Mouse (Mus musculus) lung, postnatal 0 days (tissue): ENCODE measurements at regions not wholly inside any gene's neighbourhood (a gene's known extent, or its start where the extent isn't known, plus 50 kb on each side); places are given as distances from the start of the nearest gene placed in this dataset.

ENCODE experiments used
- ATAC-seq: fragments of 200-750 bp; cut with Nextera tagmentation; 2 replicates; pipeline ENCODE4 v1.8.0; 2017; ENCODE audit warnings: moderate library complexity
- DNase-seq: peaks from one replicate; pipeline ENCODE4 v3.0.0-alpha.2; 2016; ENCODE audit warnings: low spot score
- H3K27ac ChIP-seq: fragments of 300-500 bp; sonication (generic); 2 replicates; pipeline ENCODE4 v1.5.1; 2014; ENCODE audit warnings: antibody characterized with exemption, mild to moderate bottlenecking, low read length, mixed read lengths
- H3K27me3 ChIP-seq: fragments of 300-500 bp; sonication (generic); replicated peaks from 2 replicates; pipeline ENCODE4 v1.6.1; 2014; ENCODE audit warnings: low read length, mixed read lengths; ENCODE audit not compliant: insufficient read depth
- H3K36me3 ChIP-seq: fragments of 300-500 bp; sonication (generic); 2 replicates; pipeline ENCODE4 v1.6.1; 2014; ENCODE audit warnings: low read length, mixed read lengths; ENCODE audit not compliant: insufficient read depth
- H3K4me1 ChIP-seq: fragments of 300-500 bp; sonication (generic); 2 replicates; pipeline ENCODE4 v1.6.1; 2014; ENCODE audit warnings: antibody characterized with exemption, low read depth, low read length, mixed read lengths; ENCODE audit not compliant: insufficient read depth
- H3K4me2 ChIP-seq: fragments of 300-500 bp; sonication (generic); replicated peaks from 2 replicates; pipeline ENCODE4 v1.6.1; 2014; ENCODE audit warnings: low read depth, mild to moderate bottlenecking, low read length, moderate library complexity, mixed read lengths
- H3K4me3 ChIP-seq: fragments of 300-500 bp; sonication (generic); 2 replicates; pipeline ENCODE4 v1.5.1; 2014; ENCODE audit warnings: low read depth, low read length
- H3K9ac ChIP-seq: fragments of 300-500 bp; sonication (generic); replicated peaks from 2 replicates; pipeline ENCODE4 v1.6.1; 2014; ENCODE audit warnings: low read depth, mild to moderate bottlenecking
- H3K9me3 ChIP-seq: fragments of 300-500 bp; sonication (generic); 2 replicates; pipeline ENCODE4 v1.6.1; 2016; ENCODE audit warnings: low read length, mixed read lengths
- CTCF ChIP-seq: IDR thresholded peaks from 2 replicates; pipeline ENCODE4 v1.5.1; 2016; ENCODE audit warnings: antibody characterized with exemption, mild to moderate bottlenecking
- EP300 ChIP-seq: IDR thresholded peaks from 2 replicates; pipeline ENCODE4 v1.6.1; 2016; ENCODE audit warnings: antibody characterized with exemption, mild to moderate bottlenecking, control low read depth
- WGBS: fragments of 180-500 bp; shearing (Covaris S2); extraction: QIAGEN DNeasy Blood & Tissue Kit; methylation state at CpG from one replicate; pipeline ENCODE4 v1.1.7; 2014; 5-methylcytosine and 5-hydroxymethylcytosine counted together

DNA sequence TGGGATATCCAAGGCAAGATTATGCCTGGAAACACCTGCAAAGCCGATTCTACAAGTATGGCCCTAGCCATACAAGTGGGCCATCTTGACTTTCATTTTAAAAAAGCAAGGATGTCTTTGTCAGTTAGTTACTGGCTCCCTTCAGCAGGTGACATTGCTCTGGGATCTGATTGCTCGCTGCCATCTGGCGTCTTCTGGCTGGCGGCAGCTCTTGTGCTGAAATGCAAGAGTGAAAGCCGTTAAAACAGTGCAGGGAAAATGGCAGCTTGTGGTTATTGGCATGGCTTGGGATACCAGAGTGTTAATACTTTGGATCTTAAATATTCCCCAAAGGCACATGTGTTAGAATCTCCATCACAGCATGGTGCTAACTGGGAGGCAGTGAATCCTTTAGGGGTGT lies 105.0 kb upstream of the Ly86 start:
- no peak overlapping the region for H3K4me3 ChIP-seq
- no peak for DNase-seq
- no peaks in the 10 kb centered on the region for H3K27me3 ChIP-seq
- H3K4me2 ChIP-seq, result no peak overlapping the region
- no peak overlapping the region for H3K27ac ChIP-seq
- TF ChIP-seq EP300 (no peak), CTCF (no peak)
- H3K36me3 ChIP-seq, result no peaks in the 10 kb centered on the region
- no peaks in the 10 kb centered on the region for H3K9me3 ChIP-seq
- no peaks in the 10 kb centered on the region for H3K4me1 ChIP-seq
- H3K9ac ChIP-seq, result no peak overlapping the region
- WGBS, result 90% methylated on average over 5 of the region's 5 CpGs
- ATAC-seq, result no peak

DNA sequence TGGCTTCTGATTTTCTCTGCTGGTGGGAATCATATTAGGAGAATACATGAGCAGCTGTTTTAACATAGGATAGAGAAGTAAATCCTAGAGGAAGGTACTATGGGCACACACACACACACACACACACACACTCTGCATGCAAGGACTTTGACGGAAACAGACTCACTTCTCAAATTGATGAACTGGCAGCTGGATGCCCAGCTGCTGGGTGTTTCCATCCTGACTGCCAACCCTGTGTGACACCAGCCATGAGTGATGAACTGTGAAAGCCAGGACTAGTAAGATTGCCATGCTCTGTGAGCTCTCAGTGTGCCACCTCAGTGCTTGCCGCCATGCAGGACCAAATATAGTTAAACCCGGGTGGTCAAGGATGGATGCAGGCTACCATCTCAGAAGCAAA lies 107.7 kb upstream of the Ly86 start:
- no peaks in the 10 kb centered on the region for H3K4me1 ChIP-seq
- 79% methylated on average over 3 of the region's 3 CpGs for WGBS
- H3K4me2 ChIP-seq, result no peak overlapping the region
- H3K36me3 ChIP-seq, result no peaks in the 10 kb centered on the region
- TF ChIP-seq EP300, result no peak
- TF ChIP-seq CTCF, result no peak
- DNase-seq (no peak), ATAC-seq (no peak)
- H3K27me3 ChIP-seq, result no peaks in the 10 kb centered on the region
- H3K9me3 ChIP-seq, result no peaks in the 10 kb centered on the region
- H3K9ac ChIP-seq, result no peak overlapping the region
- no peak overlapping the region for H3K27ac ChIP-seq
- H3K4me3 ChIP-seq, result no peak overlapping the region

DNA sequence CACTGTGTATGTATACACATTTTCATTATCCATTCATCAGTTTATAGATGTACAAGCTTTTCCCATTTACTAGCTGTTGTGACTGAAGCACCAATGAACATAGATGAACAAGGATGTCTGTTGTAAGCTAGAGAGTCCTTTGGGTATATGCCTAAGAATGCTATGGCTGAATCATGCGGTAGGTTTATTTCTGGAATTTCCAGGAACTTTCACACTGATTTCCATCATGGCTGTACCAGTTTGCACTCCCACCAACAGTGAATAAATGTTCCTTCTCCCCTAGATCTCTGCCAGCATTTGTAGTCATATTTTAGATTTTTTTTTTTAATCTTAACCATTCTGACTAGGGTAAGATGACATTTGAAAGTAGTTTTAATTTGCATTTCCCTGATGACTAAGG lies 119.2 kb upstream of the Ly86 start:
- H3K4me1 ChIP-seq, result no peaks in the 10 kb centered on the region
- no peaks in the 10 kb centered on the region for H3K9me3 ChIP-seq
- DNase-seq (no peak), ATAC-seq (no peak)
- H3K9ac ChIP-seq, result no peak overlapping the region
- TF ChIP-seq CTCF, result no peak
- no peak for TF ChIP-seq EP300
- no peak overlapping the region for H3K27ac ChIP-seq
- H3K27me3 ChIP-seq, result no peaks in the 10 kb centered on the region
- H3K4me3 ChIP-seq, result no peak overlapping the region
- H3K36me3 ChIP-seq, result no peaks in the 10 kb centered on the region
- no peak overlapping the region for H3K4me2 ChIP-seq
- WGBS, result 77% methylated on average over 1 of the region's 1 CpGs

DNA sequence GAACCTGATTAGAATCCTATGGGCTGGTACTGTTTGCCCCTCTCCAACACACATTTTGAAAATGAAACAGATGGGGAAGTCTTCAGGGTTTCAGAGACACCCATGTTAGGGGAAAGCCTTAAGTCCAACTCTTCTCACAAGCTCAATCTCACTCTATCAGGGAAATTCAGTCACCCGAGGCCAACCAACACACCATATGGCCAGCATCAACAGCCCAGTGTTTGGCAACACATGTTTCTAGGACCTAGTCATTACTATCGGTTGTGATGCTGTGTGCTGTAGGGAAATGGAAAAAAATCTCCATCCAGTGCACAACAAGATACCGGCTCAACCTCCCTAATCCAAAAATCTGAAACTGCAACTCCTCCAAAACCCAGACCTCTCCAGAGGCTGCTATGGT lies 124.6 kb upstream of the Ly86 start:
- Histone ChIP-seq H3K9ac (no peak overlapping the region), H3K9me3 (no peaks in the 10 kb centered on the region), H3K4me1 (no peaks in the 10 kb centered on the region), H3K4me2 (no peak overlapping the region), H3K27ac (no peak overlapping the region), H3K36me3 (no peaks in the 10 kb centered on the region), H3K27me3 (no peaks in the 10 kb centered on the region), H3K4me3 (no peak overlapping the region)
- WGBS, result 59% methylated on average over 3 of the region's 3 CpGs
- ATAC-seq (peak; percentile 33; the same call in 1 of the 2 replicates), DNase-seq (peak; percentile 50)
- no peak for TF ChIP-seq CTCF

DNA sequence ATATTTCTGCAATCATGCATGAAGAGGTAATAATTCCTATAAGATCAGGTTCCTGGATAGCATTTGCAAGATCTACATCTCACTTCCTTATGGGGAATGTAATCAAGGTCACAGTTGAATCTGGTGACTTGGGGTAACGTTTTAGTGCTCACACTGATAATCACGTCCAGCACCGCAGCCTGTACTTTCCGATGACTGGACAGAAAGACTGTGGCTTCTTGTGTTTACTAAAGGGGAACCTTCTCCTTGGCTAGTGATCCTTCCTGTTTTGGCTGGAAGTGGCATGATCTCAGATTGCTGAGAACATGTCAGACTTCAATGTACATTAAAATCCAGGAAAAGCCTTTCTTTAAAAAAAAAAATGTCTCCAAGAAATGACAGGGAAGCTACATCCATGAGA lies 126.4 kb upstream of the Ly86 start:
- 55% methylated on average over 4 of the region's 4 CpGs for WGBS
- no peak overlapping the region for H3K4me3 ChIP-seq
- no peaks in the 10 kb centered on the region for H3K9me3 ChIP-seq
- DNase-seq, result peak; percentile 17
- no peak overlapping the region for H3K9ac ChIP-seq
- no peaks in the 10 kb centered on the region for H3K4me1 ChIP-seq
- ATAC-seq, result no peak
- no peak overlapping the region for H3K4me2 ChIP-seq
- H3K27ac ChIP-seq, result no peak overlapping the region
- H3K36me3 ChIP-seq, result no peaks in the 10 kb centered on the region
- H3K27me3 ChIP-seq, result no peaks in the 10 kb centered on the region
- TF ChIP-seq CTCF (no peak), EP300 (no peak)

- Histone ChIP-seq H3K4me2 (no peak overlapping the region), H3K9ac (no peak overlapping the region), H3K9me3 (no peaks in the 10 kb centered on the region), H3K4me3 (no peak overlapping the region), H3K4me1 (no peaks in the 10 kb centered on the region), H3K36me3 (no peaks in the 10 kb centered on the region), H3K27ac (no peak overlapping the region), H3K27me3 (no peaks in the 10 kb centered on the region)
- ATAC-seq (peak; percentile 19; the same call in 1 of the 2 replicates), DNase-seq (peak; percentile 34)
- 62% methylated on average over 8 of the region's 8 CpGs for WGBS
- TF ChIP-seq EP300, result no peak
- no peak for TF ChIP-seq CTCF
Measured at GRCm38 (mm10) chr13:37214590-37215282, 130.3 kb upstream of the Ly86 start.

DNA sequence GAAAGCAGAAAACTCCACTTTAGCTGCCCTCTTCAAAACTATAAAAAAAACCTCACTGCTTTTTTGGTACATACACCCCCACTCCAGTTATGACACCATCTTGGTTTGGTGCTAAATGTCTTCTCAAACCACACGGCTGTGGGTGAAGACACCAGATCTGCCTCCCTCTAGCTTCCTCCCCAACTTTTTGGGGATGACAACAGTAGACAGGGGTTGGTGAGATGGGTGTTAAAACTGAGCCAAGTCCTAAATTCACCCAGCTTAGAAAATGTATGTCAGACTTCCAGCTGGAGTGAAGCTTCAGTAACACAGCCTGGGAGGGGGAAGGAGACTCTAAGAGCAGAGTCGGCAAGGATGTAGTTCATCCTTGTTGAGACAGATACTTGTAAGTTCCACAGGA lies 147.1 kb upstream of the F13a1 start:
- Histone ChIP-seq H3K36me3 (no peaks in the 10 kb centered on the region), H3K9me3 (no peaks in the 10 kb centered on the region), H3K9ac (no peak overlapping the region), H3K27me3 (no peaks in the 10 kb centered on the region), H3K4me1 (no peaks in the 10 kb centered on the region), H3K4me2 (no peak overlapping the region), H3K27ac (no peak overlapping the region), H3K4me3 (no peak overlapping the region)
- no peak for ATAC-seq
- no peak for TF ChIP-seq EP300
- no peak for TF ChIP-seq CTCF
- 89% methylated on average over 2 of the region's 2 CpGs for WGBS
- no peak for DNase-seq
